Mouse (Mus musculus) T-helper 2 cell (primary cell): ENCODE measurements around the gene Fam13a.

Experiments used
- in situ Hi-C: fragments of 300-600 bp; cut with MboI, MseI; formaldehyde crosslinking; loops from one replicate; pipeline ENCODE4 v1.15.1; 2025; ENCODE audit warnings: high pct_unique_total_duplicates

Fam13a gene

DNA sequence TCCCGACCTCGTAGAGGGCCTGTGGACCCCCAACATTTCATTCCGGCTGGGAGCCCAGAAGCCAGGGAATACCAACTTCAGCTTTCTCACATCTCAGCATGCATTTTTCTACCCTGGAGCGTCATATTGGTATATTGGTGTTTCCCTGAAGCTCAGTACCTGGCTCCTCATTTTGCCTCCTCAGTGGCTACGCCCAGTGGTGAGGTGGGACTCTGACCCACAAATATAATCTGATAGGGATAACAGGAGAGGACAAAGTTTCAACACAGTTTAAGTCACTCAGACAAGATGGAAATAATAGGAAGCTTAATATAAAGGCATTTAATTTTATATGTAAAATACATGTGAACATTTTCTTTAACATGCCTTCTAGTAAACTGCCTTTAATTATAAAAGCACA is 19.7 kb downstream of the Fam13a start:
- in situ Hi-C loops, result no loop called here

DNA sequence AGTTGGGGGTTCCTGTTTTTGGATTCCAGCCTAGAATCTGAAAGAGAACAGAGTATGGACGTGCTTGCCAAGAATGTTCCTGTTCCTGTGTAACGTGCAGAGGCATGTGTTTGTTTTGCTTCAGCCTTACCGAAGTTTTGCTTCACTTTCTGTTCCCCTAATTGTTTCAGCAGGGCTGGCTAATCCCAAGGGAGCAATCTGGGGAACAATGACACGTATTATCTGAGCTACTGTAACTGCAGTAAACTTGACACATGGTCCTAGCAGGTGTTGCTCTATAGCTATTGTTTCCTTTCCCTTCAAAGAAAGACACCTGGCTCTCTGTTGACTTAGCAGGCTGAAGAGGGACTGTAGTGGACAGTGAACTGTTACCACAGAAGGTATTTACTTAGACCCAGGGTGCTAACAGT is 25.3 kb downstream of the Fam13a start:
- in situ Hi-C loops, result no loop called here

DNA sequence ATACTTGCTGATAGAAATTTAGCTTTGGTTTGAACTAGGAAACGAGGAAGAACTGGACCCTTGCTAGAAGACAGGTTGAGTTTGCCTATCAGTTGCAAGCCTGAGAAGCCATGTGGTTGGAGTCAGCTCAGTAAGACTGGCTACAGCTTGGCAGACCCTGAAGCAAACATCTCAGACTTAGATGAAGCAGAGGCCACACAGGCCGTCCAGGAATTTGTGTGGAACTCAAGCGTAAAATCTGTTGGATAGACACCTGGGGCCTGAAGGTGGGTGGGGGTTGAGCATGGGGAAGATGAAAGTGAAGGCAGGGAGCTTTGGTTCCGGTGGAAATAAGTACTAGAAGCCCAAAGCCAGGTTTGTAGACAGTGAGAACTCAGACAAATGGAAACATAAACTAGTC is 25.8 kb downstream of the Fam13a start:
- in situ Hi-C loops, result no loop called here

DNA sequence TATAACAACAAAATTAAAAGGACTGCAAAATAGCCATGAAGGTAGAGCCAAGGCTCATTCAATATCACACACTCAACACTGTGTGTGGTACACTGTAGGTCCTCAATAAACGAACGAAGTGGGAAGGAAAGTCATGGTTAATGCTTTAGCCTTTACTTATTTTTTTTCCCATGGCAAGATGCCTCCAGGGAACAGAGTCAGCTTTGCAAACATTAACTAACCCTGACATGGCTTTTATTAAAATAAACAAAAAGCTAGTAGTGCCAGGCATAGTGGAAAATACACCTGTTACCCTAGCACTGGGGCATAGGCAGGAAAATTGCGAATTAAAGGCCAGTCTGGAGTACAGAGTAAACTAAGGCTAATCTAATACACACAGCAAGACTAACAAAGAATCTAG is 35.2 kb downstream of the Fam13a start:
- in situ Hi-C loops, result no loop called here

DNA sequence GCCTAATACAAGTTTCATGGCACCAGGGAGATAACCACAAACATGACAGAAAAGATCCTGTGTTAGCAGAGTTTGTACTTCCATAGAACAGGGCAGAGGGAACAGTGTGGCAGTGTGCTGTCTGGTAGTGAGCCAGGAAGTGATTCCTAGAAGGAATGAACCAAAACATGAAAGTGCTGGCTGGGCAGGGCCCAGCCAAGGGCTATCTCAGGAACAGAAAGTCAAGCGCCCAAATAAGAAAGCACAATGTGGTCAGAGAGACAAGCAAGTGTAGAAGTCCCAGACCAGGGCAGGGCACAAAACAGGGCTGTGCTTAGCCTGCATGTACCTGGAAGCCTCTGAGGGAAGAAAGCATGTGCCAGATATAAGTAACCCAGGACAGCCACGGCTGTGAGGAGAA is 35.6 kb downstream of the Fam13a start:
- in situ Hi-C loops, result no loop called here

DNA sequence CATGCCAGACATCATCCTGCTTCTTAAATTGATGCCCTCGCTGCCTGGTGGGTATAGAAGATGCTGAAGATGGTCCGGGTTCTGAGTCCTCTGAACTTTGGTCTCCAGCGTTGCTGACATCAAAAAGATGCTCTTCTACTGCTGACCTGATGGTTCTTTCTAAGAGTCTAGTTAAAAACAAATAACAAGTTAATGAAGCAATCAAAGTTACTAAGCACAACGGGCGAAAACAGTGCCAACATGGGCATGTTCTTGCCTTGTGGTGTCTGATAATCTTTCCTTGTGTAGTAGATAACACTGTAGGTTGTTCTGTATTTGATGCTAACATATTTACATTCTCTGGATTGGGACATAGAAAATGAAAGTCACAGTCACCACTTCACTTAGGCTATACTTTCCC is 37.2 kb downstream of the Fam13a start:
- in situ Hi-C loops, result no loop called here

DNA sequence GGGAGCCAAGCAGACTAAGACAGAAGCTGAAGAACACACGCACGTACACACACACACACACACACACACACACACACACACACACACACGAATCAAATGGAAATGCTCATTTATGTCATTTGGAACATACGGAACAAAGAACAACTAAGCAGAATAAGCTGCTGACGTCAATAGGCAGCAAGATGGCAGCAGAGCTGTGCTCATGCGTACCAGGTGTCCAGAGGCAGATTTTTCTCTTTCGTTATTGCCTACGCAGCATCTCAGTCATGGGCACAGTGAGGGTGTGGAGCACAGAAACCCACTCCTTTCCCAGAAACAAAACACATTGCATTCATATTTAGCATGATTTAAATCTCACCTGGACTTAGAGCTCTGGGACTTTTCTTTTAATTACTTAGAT is 39.2 kb downstream of the Fam13a start:
- in situ Hi-C loops, result no loop called here

DNA sequence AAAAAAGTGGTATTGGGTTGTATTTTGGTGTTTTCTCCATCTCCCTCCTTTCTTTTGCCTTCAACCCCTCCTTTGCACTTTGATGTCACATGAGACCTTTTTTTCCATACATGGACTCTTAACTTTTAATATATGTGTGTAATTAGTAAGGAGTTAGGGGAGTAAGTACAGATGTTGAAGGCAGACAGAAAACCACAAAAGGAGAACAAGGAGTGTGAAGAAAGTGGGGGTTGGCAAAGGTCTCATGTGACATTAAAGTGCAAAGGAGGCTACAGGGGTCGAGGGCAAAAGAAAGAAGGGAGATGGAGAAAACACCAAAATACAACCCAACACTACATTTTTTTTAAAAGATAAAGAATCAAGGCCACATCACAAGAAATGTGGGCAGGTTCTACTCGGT is 49.1 kb downstream of the Fam13a start:
- in situ Hi-C loops, result loop anchor here (10.0 kb wide), 1 partner anchor 1010 kb away; no protein-coding TSS in a partner anchor

DNA sequence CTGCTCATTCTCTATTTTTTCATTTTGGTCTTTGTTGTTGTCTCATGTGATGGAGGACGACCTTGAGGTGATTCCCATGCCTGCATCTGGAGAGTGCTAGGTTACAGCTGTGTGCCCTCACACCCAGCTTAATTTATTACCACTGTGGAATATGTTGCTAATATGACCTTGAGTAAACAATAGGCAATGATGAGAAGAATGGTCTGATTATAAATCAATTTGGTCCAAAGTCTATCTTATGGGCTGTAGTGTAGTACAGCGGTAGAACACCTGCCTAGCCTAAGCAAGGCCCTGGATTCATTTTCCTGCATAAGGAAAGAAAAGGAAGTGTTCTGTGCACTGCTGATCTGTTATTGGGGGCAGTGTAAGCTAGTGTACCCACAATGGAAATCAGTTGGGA is 49.9 kb downstream of the Fam13a start:
- in situ Hi-C loops, result loop anchor here (10.0 kb wide), 1 partner anchor 1010 kb away; no protein-coding TSS in a partner anchor

DNA sequence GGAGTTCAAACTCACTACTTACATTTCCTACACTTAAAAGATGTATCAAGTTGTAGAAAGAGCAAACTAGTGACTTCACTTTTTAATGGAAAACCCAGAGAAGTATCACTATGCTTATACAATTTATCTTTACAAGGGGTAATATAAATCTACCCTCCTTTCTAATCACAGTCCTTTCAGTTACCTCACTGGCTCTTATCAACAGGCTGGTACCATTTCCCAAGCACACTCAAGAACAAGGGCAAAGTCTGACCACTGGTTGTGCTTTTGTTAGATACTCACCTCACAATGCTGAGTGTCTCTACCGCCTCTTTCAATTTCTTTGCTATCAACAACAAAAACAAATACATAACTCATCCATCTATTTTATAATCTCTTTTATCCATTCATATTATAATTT is 51.5 kb downstream of the Fam13a start:
- in situ Hi-C loops, result loop anchor here (10.0 kb wide), 1 partner anchor 1012 kb away; no protein-coding TSS in a partner anchor

DNA sequence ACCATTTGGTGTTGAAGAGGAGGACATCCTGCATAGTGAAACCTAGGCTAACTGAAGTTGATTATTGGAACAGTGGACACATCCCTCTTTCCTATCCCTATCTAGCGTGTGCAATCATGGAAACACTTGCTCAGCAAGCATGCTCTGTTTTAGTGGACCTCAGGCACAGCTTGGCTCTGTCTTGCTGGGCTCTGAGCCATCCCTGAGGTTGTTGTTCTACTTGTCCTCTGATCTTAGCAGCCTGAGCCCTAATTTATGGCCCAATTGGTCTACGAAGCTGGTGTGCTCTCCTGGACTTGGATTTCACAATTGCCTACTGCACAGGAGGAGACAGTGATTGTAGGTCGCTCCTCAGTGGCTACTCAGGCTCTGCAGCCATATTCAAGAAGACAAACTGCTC is 56.1 kb downstream of the Fam13a start:
- in situ Hi-C loops, result no loop called here

DNA sequence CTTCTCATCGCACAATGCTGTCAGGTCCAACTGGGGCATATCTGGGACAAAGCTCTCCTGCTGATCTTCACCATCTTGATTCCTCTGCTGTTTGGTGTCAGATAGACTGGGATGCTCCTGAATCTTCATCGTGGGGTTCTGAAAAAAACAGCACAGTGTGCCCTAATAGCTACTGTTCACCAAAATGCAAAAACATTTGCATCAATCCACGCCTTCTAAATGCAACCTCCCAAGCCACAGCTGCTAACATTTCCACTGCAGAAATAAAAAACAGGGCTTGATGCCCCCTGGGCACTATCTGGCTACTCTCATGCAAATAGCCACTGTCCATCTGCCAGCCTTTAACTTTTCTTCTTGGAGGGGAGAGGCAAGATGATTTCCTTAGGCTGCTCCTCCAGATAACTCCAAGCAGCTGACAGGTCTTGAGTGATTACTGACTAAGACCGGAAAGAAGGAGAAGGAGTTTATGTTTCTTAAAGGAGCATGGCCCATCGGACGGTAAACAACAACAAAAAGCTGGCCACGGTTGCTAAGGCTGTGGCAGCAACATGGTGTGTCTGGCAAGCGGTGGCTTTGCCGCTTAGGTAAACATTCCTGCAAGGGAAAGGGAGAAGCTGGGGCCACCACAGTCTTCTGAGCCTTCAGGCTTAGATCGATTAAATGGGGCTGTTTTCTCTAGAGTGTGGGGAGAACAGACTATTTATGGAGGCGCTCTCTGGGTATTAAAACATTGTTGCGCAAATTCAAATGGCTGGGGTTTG is 59.1 kb downstream of the Fam13a start:
- in situ Hi-C loops, result no loop called here

DNA sequence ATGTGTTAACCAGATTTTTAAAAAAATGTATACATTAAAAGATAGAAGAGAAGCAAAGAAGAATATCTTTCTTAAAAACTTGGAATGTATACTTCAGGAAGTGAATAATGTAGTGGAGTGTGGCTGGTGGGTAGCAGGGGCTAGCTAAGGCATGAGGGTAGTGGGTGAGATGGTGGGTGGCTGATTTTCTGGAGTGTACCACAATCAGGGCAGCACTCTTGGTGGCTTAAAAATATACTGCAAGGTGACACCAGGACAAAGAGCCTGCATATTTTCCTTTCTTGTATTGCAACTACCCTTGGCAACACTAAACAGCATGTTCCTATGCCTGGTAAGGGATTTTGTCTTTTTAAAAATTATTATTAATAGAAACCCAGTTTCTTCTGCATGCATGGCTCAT is 59.8 kb downstream of the Fam13a start:
- in situ Hi-C loops, result no loop called here

DNA sequence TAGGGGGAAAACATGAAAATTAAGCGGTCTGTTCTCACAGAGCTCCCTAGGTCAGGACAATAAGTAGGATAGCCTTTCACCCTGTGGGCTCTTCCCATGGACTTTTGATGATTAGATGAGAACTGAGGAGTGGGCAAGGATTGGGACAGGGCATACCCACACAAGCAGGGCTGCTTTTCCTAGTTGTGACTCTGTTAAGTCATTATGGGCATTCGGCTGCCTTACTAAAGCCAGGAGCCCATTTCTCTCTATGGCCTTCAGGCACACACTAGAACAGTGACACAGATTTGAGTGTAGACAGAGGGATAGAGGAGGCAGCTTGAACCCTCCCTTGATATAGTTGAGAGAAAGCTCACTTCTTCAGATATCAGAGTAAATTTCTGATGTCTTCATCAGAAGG is 60.3 kb downstream of the Fam13a start:
- in situ Hi-C loops, result no loop called here

DNA sequence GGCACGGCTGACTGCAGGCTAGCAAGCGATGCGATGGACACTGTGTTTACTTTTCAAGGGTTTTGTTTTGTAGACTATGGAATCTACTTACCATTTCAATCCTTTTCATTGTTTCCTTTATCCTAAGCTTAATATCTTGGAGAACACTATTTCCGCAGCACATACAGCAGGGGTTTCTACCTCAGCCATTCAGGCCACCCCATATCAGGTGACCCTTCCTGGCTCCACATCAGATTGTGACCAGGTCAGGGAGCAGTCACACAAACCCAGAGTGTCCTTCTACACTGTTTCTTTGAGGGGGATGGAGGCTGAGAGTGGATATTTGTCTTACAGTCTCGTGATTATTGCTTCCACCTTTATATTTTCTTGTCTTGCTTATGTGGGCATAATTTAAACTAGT is 61.7 kb downstream of the Fam13a start:
- in situ Hi-C loops, result no loop called here

DNA sequence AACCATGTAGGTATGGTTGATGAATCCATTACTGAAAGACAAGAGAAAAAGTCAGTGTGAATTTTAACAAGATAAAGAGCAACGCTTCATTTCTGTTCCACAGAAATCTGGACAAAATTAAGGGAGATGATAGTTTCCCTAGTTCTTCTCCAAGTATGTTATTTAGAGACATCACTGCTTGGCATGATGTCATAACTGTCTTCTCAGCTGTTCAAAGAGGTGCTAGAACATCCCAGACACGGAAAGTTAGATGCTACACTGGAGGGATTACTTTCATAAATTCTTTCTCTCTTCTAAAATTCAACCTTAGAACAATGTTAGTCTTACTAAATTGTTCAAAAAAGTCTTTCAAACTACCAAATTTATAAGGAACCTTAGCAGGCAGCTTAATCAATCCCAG is 63.8 kb downstream of the Fam13a start:
- in situ Hi-C loops, result no loop called here

DNA sequence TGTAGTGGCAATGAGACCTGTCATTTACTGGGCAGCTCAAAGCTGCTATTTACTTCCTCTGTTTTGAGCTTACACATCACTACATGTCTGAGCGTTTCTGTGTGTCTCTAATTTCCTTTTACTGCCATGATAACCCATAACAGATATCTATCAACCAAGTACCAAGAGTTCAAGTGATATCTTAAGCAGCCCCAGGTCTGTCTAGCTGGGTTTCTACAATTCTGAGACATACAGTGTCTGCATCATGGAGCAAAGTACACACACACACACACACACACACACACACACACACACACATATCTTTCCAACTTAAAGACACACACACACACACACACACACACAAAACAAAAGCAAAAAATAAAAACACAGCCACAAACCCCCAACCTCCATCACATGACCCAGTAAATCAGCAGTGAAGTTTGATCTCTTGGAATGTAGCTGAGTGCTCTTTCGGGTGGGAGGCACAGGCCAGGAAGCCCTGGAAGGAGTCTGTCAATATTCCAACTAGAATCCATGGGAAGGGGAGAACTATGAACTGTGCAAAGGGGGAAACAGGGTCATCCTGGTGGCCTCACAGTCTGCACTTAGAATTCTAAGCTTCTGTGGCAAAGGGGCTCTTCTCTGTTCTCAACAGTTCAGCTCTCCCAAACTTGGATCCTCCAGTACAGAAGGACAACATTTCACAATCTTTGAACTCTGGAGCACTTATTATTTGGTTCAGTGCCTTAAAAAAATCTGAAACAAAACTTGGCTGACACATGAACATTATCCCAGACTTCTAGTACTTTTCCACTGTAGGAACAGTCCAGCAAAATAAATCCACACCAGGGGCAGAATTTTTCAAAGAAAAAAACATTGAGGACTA is 73.0 kb downstream of the Fam13a start:
- in situ Hi-C loops, result no loop called here

DNA sequence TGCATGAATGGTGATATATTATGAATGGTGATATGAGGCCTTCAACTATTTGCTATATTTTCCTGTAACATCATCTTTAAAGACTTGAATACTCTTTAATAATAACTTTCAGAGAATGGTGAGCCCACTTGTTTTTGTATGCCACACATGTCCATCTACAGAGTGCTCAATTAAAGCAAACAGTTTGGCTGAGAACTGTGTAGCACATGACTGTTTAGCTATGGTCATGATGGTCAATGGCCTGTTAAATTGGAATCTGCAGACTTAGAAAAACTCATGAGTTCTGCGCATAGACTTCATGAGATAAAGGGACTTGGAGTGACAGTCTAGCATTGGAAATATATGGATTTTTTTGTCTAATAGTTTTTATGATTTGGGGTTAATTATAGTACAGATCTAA is 73.9 kb downstream of the Fam13a start:
- in situ Hi-C loops, result no loop called here

DNA sequence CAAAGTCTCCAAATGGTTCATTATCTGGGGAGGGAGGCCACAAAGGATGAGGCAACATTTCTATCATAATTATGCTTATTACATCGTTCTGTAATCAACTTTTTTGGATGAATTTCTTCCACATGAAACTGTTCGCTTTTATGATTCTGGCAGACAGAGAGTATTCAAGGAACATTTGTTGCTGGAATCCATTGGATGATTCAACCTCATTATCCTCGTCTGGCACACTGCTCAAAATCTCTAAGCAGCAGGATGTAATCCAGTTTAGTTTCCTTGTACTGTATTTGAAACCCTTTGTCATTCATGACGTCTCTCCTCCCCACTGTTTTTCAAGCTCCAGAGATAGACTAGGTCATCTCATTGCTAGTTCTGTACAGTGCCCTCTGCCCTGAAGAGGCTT is 77.5 kb downstream of the Fam13a start:
- in situ Hi-C loops, result loop anchor here (10.0 kb wide), 1 partner anchor 1072 kb away; no protein-coding TSS in a partner anchor

DNA sequence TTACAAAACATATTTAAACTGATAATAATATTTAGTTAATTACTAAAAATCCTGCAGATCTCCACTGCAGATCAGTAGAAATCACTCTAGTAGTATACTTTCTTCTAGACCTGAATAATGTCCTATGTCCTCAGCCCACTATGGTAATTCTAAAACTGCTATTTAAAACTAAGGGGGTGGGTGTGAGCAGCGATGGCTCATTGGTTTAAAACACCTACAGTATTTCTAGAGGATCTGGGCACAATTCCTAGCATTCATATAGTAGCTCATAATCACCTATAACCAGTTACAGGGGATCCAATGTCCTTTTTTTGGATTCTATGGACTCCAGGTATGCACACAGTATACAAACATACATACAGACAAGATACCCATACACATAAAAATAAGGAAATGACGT is 78.1 kb downstream of the Fam13a start:
- in situ Hi-C loops, result loop anchor here (10.0 kb wide), 1 partner anchor 1071 kb away; no protein-coding TSS in a partner anchor

DNA sequence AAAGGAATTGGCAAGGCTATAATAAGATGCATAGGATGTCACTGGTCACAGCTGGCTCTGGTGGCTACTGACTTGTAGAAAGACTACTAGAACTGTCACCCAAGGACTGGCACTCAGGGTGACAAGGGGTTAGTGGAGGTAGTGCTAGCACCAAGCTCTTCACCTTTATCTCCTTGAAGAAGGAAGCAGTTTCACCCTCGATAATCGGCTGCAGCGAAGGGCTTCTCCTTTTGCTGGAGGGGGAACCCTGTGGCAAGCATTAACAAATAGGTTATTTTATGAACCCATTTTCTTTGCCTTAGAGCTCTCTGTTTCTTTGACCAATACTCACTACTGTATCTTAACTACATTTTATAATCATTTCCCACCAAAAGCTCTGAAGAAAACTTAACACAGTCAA is 80.4 kb downstream of the Fam13a start:
- in situ Hi-C loops, result loop anchor here (10.0 kb wide), 1 partner anchor 1069 kb away; no protein-coding TSS in a partner anchor

DNA sequence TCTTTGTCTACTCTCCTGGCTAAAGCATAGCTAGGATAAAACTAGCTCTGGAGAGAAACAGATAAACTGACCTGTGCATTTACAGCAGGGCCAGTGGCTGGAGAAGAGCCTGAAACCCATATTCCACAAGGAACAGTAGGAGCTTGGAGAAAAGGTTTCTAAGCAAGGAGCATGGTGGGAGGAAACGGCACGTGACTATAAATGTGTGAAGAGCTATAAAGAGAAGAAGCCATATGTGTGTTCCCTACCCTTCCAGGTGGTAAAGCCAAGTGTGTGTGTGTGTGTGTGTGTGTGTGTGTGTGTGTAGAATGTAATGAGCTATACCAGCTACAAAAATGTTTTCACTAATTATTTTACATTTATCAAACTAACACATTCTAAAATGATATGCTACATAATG is 82.1 kb downstream of the Fam13a start:
- in situ Hi-C loops, result loop anchor here (10.0 kb wide), 1 partner anchor 1067 kb away; no protein-coding TSS in a partner anchor

DNA sequence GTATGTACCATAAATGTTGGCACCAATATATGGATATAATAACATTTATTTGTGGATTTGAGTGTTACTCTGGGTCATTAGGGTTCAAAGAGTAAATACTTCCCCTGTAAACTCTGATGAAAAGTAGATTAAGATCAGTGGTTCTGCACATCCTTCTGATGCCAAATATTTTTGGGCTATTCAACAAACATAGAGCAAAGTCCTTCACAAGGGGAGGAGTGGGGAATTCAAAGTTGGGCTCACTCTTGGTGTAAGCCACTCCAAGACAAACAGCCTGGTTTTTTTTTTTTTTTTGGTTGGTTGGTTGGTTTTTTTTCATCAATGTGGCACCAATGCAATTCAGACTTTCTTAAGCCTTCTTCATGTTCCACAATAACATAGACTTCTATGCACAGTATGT is 86.6 kb downstream of the Fam13a start:
- in situ Hi-C loops, result no loop called here
